Mouse (Mus musculus) adrenal gland, postnatal 36 days (tissue): ENCODE measurements around the gene Shq1. TPM values are rescaled to one million over a fixed set of nuclear protein-coding genes. Genes with fewer than 3 reads are reported as not detected.
A peak's percentile ranks its signal among the peaks of the same experiment; 100 is the strongest.

Experiments
- DNase-seq, 2 experiments: peaks; one replicate each; pipeline ENCODE4 v3.0.0; 2021; ENCODE audit warnings: mixed read lengths in 1 of 2
- total RNA-seq, 2 experiments: library from RNA; stranded (reverse); gene quantifications; 2 replicates each; pipeline ENCODE4 v1.2.3; 2021

The Shq1 gene
- total RNA-seq, 2 experiments from 2014 or later = 10.3 to 11.4 TPM

GRCm38 (mm10) chr6:100532326-100532725 is 138.6 kb downstream of the Shq1 start:
- DNase-seq = peak in 1 of 2 experiments; percentile 42

GRCm38 (mm10) chr6:100529673-100530072 is 141.3 kb downstream of the Shq1 start:
- DNase-seq = no peak

- DNase-seq = peak in 1 of 2 experiments; percentile 13
Observed at GRCm38 (mm10) chr6:100528556-100528955, 142.4 kb downstream of the Shq1 start.

- DNase-seq = peak; percentile 27 to 36
Observed at GRCm38 (mm10) chr6:100527972-100528371, 143.0 kb downstream of the Shq1 start.

GRCm38 (mm10) chr6:100527161-100527560 is 143.8 kb downstream of the Shq1 start:
- no peak for DNase-seq

GRCm38 (mm10) chr6:100526066-100526465 is 144.9 kb downstream of the Shq1 start:
- DNase-seq = no peak

- no peak for DNase-seq
Observed at GRCm38 (mm10) chr6:100525496-100525895, 145.5 kb downstream of the Shq1 start.

- no peak for DNase-seq
Observed at GRCm38 (mm10) chr6:100522495-100522894, 148.5 kb downstream of the Shq1 start.

- DNase-seq = no peak
Observed at GRCm38 (mm10) chr6:100521615-100522398, 149.2 kb downstream of the Shq1 start.

GRCm38 (mm10) chr6:100520558-100521099 is 150.3 kb downstream of the Shq1 start:
- peak; percentile 56 for DNase-seq

GRCm38 (mm10) chr6:100519837-100520236 is 151.1 kb downstream of the Shq1 start:
- DNase-seq = no peak

Other genes with a start within 250 kb of the Shq1 start
- under 1 TPM; 0.69 to 0.83 TPM for gene Gxylt2, start 33.6 kb upstream of the Shq1 start, total RNA-seq
- 10 to 100 TPM; 70.5 to 87.0 TPM for gene Ppp4r2, start 162.5 kb upstream of the Shq1 start, total RNA-seq